Mouse (Mus musculus) urinary bladder, postnatal 14 days (tissue): Measurements from ENCODE around the gene Kif27.

ENCODE experiments used
- DNase-seq: peaks from one replicate; pipeline ENCODE4 v3.0.0; 2021; ENCODE audit warnings: low spot score

Kif27 gene

GRCm38 (mm10) chr13:58276256-58276655, 82.7 kb downstream of the Kif27 start:
- no peak for DNase-seq

GRCm38 (mm10) chr13:58275599-58275998, 83.3 kb downstream of the Kif27 start, which contains the start of gene Gkap1:
Gkap1 (minus strand) TSS chr13:58275699.
- DNase-seq: no peak

DNA sequence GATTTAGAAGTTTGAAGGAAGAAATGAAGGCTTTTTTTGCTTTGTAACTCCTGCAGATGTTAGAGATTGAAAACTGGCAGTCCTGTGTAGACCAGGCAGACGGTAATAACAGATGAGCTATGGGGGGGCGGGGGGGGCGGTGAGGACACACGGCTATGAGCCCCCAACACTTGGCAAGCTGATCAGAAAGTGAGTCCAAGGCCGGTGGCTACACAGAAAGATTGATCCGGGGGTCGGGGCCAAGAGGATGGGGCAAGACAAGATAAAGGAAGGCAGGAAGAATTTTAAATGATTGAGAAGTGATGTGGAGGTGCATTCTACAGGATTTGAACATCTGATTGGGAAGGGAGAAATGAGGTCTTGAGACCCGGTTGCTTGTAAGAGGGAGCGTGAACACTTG, 83.8 kb downstream of the Kif27 start:
- no peak for DNase-seq

- peak; percentile 73 for DNase-seq
These were observed 84.5 kb downstream of the Kif27 start for GRCm38 (mm10) chr13:58274259-58274991.

DNA sequence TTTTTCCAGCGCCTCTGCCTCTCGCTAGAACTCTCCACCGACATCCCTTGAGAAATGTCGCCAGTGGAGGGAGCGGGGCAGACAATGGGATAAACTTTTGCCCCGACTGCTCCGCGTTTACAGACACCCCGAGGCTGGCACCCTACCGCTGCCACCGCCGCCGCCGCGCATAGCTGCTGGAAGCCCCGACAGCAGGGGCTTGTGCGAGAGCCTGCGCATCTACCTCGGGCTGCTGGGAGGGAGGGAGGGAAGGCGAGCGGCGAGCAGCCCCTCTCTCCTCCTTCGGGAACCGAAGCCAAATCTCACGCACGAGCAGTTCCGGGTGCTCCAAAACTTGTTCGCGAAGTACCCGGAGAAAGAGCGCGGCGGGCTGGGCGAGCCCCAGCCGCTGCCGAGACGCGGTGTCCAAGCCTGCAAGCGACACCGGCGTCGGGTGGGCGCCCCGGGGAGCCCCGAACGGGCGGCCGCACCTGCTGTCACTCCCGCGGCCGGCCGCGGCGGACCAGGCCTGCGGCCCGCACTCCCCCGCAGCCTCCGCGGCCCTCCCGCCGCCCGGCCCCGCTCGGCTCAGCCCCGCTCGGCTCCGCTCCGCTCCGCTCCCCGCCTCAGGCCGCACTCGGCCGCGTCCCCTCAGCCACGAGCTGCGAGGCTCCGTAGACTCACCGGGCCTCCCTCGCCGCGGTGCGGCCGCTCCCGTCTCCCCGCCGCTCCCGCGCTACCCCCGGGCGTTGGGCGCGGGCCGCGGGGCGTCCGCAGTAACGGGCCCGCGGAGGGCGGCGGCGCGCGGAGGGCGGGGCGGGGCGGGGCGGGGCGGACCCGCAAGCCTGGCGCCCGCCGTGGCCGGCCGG, 85.3 kb downstream of the Kif27 start:
- DNase-seq: peak; percentile 35

- DNase-seq: no peak
These were observed 92.1 kb downstream of the Kif27 start for GRCm38 (mm10) chr13:58266864-58267263.

DNA sequence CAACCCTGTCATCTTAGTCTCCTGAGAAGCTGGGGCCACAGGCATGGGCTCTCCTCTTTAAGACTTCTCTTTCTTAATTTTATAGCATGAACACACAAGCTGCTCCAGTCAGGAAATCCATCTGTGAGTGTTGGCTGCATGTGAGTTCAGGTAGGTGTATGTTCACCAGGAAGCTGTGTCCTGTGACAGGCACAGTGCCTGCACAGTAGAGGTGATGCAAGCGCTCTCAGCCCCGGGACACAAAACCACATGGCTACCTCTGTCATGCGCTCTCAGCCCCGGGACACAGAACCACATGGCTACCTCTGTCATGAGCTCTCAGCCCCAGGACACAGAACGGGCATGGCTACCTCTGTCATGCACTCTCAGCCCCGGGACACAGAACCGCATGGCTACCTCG, 95.4 kb downstream of the Kif27 start:
- DNase-seq: no peak

DNA sequence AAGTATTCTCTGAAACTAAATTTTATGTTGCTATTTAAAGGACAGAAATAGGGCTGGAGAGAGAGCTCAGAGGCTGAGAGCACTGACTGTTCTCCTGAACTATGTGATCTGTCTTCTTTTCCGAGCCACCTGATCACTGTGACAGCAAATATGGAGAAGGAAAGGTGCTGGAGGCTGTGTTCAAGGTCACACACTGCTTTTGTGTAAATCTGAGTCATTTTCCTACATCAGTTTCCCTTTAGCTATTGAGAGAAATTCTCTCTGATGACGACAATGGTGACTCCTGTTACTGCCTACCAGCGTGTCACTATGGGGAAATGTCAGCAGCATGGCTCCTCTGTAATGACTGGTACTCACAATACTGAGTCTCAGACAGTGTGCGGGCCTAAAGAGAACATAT, 97.2 kb downstream of the Kif27 start:
- DNase-seq: no peak

DNA sequence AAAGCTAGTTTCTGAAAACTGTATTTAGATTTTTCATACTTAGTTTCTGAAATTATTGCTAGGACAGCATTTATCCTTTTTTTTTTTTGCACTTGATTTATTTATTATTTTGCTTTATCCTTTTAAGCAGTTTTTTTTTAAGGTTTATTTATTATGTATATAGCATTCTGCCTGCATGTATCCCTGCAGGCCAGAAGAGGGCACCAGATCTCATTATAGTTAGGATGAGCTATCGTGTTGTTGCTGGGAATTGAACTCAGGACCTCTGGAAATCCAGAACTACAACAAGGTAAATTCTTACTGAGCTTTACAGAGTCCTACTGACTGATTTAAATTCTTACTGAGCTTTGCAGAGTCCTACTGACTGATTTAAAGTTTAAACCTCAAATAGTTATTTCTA, 105.7 kb downstream of the Kif27 start:
- no peak for DNase-seq

GRCm38 (mm10) chr13:58248957-58249356, 110.0 kb downstream of the Kif27 start:
- no peak for DNase-seq
